Mouse (Mus musculus): ENCODE results near the gene Errfi1. TPM values are rescaled to one million over a fixed set of nuclear protein-coding genes. Genes with fewer than 3 reads are reported as not detected.
A peak's percentile ranks its signal among the peaks of the same experiment; 100 is the strongest.

The Errfi1 gene
- polyA plus RNA-seq, 1 experiment from 2014 or later = 25.8 TPM

GRCm38 (mm10) chr4:150823614-150824480, 29.9 kb upstream of the Errfi1 start:
- ATAC-seq (ENCODE audit: insufficient number of reproducible peaks, insufficient read depth, low FRiP score, low TSS enrichment, low read depth) = no peak
- Histone ChIP-seq H3K27me3 (no peaks in the 10 kb centered on the region), H3K27ac (peak overlapping the region; percentile 45; the same call in 1 of the 2 replicates), H3K4me3 (no peak overlapping the region), H3K36me3 (no peaks in the 10 kb centered on the region), H3K9ac (no peak overlapping the region), H3K4me2 (no peak overlapping the region), H3K9me3 (no peaks in the 10 kb centered on the region), H3K4me1 (peaks cover 55% of the 10 kb centered on the region)
- 53% methylated on average over 24 of the region's 24 CpGs for WGBS

GRCm38 (mm10) chr4:150824877-150825276, 28.8 kb upstream of the Errfi1 start:
- Histone ChIP-seq H3K4me2 (no peak overlapping the region), H3K27me3 (no peaks in the 10 kb centered on the region), H3K27ac (peak overlapping the region; percentile 81), H3K36me3 (no peaks in the 10 kb centered on the region), H3K4me3 (no peak overlapping the region), H3K4me1 (peaks cover 50% of the 10 kb centered on the region), H3K9ac (no peak overlapping the region), H3K9me3 (no peaks in the 10 kb centered on the region)
- no peak for ATAC-seq (ENCODE audit: insufficient number of reproducible peaks, insufficient read depth, low FRiP score, low TSS enrichment, low read depth)
- WGBS = 33% methylated on average over 6 of the region's 6 CpGs

GRCm38 (mm10) chr4:150825531-150825930, 28.2 kb upstream of the Errfi1 start:
- H3K9me3 ChIP-seq = no peaks in the 10 kb centered on the region
- H3K4me1 ChIP-seq = peaks cover 49% of the 10 kb centered on the region
- no peak overlapping the region for H3K9ac ChIP-seq
- WGBS = 25% methylated on average over 7 of the region's 7 CpGs
- no peak overlapping the region for H3K4me2 ChIP-seq
- no peaks in the 10 kb centered on the region for H3K36me3 ChIP-seq
- peak overlapping the region; percentile 81 for H3K27ac ChIP-seq
- ATAC-seq (ENCODE audit: insufficient number of reproducible peaks, insufficient read depth, low FRiP score, low TSS enrichment, low read depth) = 0 out of 2 replicates have a peak, but pooled peaks have one; percentile 28
- H3K4me3 ChIP-seq = no peak overlapping the region
- no peaks in the 10 kb centered on the region for H3K27me3 ChIP-seq

GRCm38 (mm10) chr4:150831321-150831720, 22.4 kb upstream of the Errfi1 start:
- Histone ChIP-seq H3K4me2 (no peak overlapping the region), H3K4me3 (no peak overlapping the region), H3K27ac (no peak overlapping the region), H3K9ac (no peak overlapping the region), H3K27me3 (no peaks in the 10 kb centered on the region), H3K36me3 (no peaks in the 10 kb centered on the region), H3K4me1 (peaks cover 28% of the 10 kb centered on the region), H3K9me3 (no peaks in the 10 kb centered on the region)
- WGBS = 56% methylated on average over 3 of the region's 3 CpGs
- ATAC-seq (ENCODE audit: insufficient number of reproducible peaks, insufficient read depth, low FRiP score, low TSS enrichment, low read depth) = no peak

- ATAC-seq (ENCODE audit: insufficient number of reproducible peaks, insufficient read depth, low FRiP score, low TSS enrichment, low read depth) = no peak
- Histone ChIP-seq H3K9me3 (no peaks in the 10 kb centered on the region), H3K36me3 (no peaks in the 10 kb centered on the region), H3K27ac (no peak overlapping the region), H3K27me3 (no peaks in the 10 kb centered on the region), H3K4me3 (no peak overlapping the region), H3K4me2 (no peak overlapping the region), H3K4me1 (peaks cover 22% of the 10 kb centered on the region), H3K9ac (no peak overlapping the region)
- 87% methylated on average over 6 of the region's 6 CpGs for WGBS
These were observed 21.8 kb upstream of the Errfi1 start for GRCm38 (mm10) chr4:150831941-150832340.

- 84% methylated on average over 5 of the region's 5 CpGs for WGBS
- no peak for ATAC-seq (ENCODE audit: insufficient number of reproducible peaks, insufficient read depth, low FRiP score, low TSS enrichment, low read depth)
- Histone ChIP-seq H3K27ac (no peak overlapping the region), H3K4me3 (no peak overlapping the region), H3K4me1 (peaks cover 16% of the 10 kb centered on the region), H3K9ac (no peak overlapping the region), H3K36me3 (no peaks in the 10 kb centered on the region), H3K9me3 (no peaks in the 10 kb centered on the region), H3K27me3 (no peaks in the 10 kb centered on the region), H3K4me2 (no peak overlapping the region)
These were observed 18.6 kb upstream of the Errfi1 start for GRCm38 (mm10) chr4:150835163-150835562.

- ATAC-seq (ENCODE audit: insufficient number of reproducible peaks, insufficient read depth, low FRiP score, low TSS enrichment, low read depth) = no peak
- Histone ChIP-seq H3K36me3 (no peaks in the 10 kb centered on the region), H3K4me3 (no peak overlapping the region), H3K4me2 (no peak overlapping the region), H3K9me3 (no peaks in the 10 kb centered on the region), H3K27me3 (no peaks in the 10 kb centered on the region), H3K9ac (no peak overlapping the region), H3K27ac (no peak overlapping the region), H3K4me1 (peaks cover 16% of the 10 kb centered on the region)
- WGBS = 92% methylated on average over 13 of the region's 13 CpGs
These were observed 17.5 kb upstream of the Errfi1 start for GRCm38 (mm10) chr4:150836258-150836657.

GRCm38 (mm10) chr4:150836961-150837360, 16.8 kb upstream of the Errfi1 start:
- Histone ChIP-seq H3K27me3 (no peaks in the 10 kb centered on the region), H3K4me3 (no peak overlapping the region), H3K36me3 (no peaks in the 10 kb centered on the region), H3K27ac (no peak overlapping the region), H3K9me3 (no peaks in the 10 kb centered on the region), H3K9ac (no peak overlapping the region), H3K4me1 (peaks cover 16% of the 10 kb centered on the region), H3K4me2 (no peak overlapping the region)
- no peak for ATAC-seq (ENCODE audit: insufficient number of reproducible peaks, insufficient read depth, low FRiP score, low TSS enrichment, low read depth)
- 94% methylated on average over 12 of the region's 12 CpGs for WGBS

GRCm38 (mm10) chr4:150837458-150837857, 16.3 kb upstream of the Errfi1 start:
- H3K27me3 ChIP-seq = no peaks in the 10 kb centered on the region
- WGBS = 66% methylated on average over 6 of the region's 6 CpGs
- no peak for ATAC-seq (ENCODE audit: insufficient number of reproducible peaks, insufficient read depth, low FRiP score, low TSS enrichment, low read depth)
- H3K9me3 ChIP-seq = no peaks in the 10 kb centered on the region
- H3K4me1 ChIP-seq = peaks cover 16% of the 10 kb centered on the region
- H3K4me3 ChIP-seq = no peak overlapping the region
- H3K9ac ChIP-seq = no peak overlapping the region
- H3K4me2 ChIP-seq = no peak overlapping the region
- no peak overlapping the region for H3K27ac ChIP-seq
- no peaks in the 10 kb centered on the region for H3K36me3 ChIP-seq

GRCm38 (mm10) chr4:150842045-150842444, 11.7 kb upstream of the Errfi1 start:
- Histone ChIP-seq H3K27me3 (no peaks in the 10 kb centered on the region), H3K9me3 (no peaks in the 10 kb centered on the region), H3K27ac (peak overlapping the region; percentile 35; the same call in 1 of the 2 replicates), H3K36me3 (no peaks in the 10 kb centered on the region), H3K4me1 (peaks cover 8% of the 10 kb centered on the region), H3K4me2 (no peak overlapping the region), H3K9ac (no peak overlapping the region), H3K4me3 (no peak overlapping the region)
- ATAC-seq (ENCODE audit: insufficient number of reproducible peaks, insufficient read depth, low FRiP score, low TSS enrichment, low read depth) = no peak
- WGBS = 52% methylated on average over 5 of the region's 5 CpGs

GRCm38 (mm10) chr4:150843181-150843580, 10.5 kb upstream of the Errfi1 start:
- Histone ChIP-seq H3K4me2 (no peak overlapping the region), H3K9me3 (no peaks in the 10 kb centered on the region), H3K4me1 (peaks cover 3% of the 10 kb centered on the region; the same call in 1 of the 2 replicates), H3K4me3 (no peak overlapping the region), H3K36me3 (no peaks in the 10 kb centered on the region), H3K27me3 (no peaks in the 10 kb centered on the region), H3K9ac (no peak overlapping the region), H3K27ac (no peak overlapping the region)
- ATAC-seq (ENCODE audit: insufficient number of reproducible peaks, insufficient read depth, low FRiP score, low TSS enrichment, low read depth) = no peak
- 86% methylated on average over 7 of the region's 7 CpGs for WGBS

GRCm38 (mm10) chr4:150846316-150846715, 7.4 kb upstream of the Errfi1 start:
- H3K27me3 ChIP-seq = no peaks in the 10 kb centered on the region
- ATAC-seq (ENCODE audit: insufficient number of reproducible peaks, insufficient read depth, low FRiP score, low TSS enrichment, low read depth) = no peak
- WGBS = 80% methylated on average over 8 of the region's 8 CpGs

More at GRCm38 (mm10) chr4:150846316-150846715, 7.4 kb upstream of the Errfi1 start:
- H3K9me3 ChIP-seq = no peaks in the 10 kb centered on the region
- no peak overlapping the region for H3K9ac ChIP-seq
- no peak overlapping the region for H3K27ac ChIP-seq
- H3K36me3 ChIP-seq = no peaks in the 10 kb centered on the region
- no peak overlapping the region for H3K4me2 ChIP-seq
- 0 out of 2 replicates have a peak, but pooled peaks cover 6% of the 10 kb centered on the region for H3K4me1 ChIP-seq
- H3K4me3 ChIP-seq = no peak overlapping the region
